Mouse (Mus musculus) spleen, adult 2 months (tissue): ENCODE measurements around the gene Adcy2. TPM values are rescaled to one million over a fixed set of nuclear protein-coding genes. Genes with fewer than 3 reads are reported as not detected.

Experiments used
- DNase-seq, 2 experiments: peaks; one replicate each; pipeline versions ENCODE4 v3.0.0 to v3.0.0-alpha.2; 2012 to 2021; ENCODE audit warnings: low spot score in 2 of 2, low read depth in 1 of 2
- H3K27ac ChIP-seq: fragments of 200-500 bp; 2 replicates; pipeline ENCODE4 v1.5.1; 2012; ENCODE audit warnings: low read length, inconsistent platforms; ENCODE audit not compliant: insufficient read depth
- H3K27me3 ChIP-seq: fragments of 200-500 bp; 2 replicates; pipeline ENCODE4 v1.6.1; 2012; ENCODE audit warnings: mild to moderate bottlenecking, moderate library complexity, low read length, inconsistent platforms; ENCODE audit not compliant: control insufficient read depth, insufficient read depth
- H3K36me3 ChIP-seq: fragments of 200-500 bp; 2 replicates; pipeline ENCODE4 v1.6.1; 2012; ENCODE audit warnings: mild to moderate bottlenecking, low read length, inconsistent platforms; ENCODE audit not compliant: control insufficient read depth, insufficient read depth
- H3K4me1 ChIP-seq: fragments of 200-500 bp; 2 replicates; pipeline ENCODE4 v1.6.1; 2011; ENCODE audit warnings: inconsistent platforms; ENCODE audit not compliant: control insufficient read depth, insufficient read depth, insufficient read length
- H3K4me3 ChIP-seq: fragments of 200-500 bp; 2 replicates; pipeline ENCODE4 v1.5.1; 2011; ENCODE audit warnings: mild to moderate bottlenecking, inconsistent platforms; ENCODE audit not compliant: insufficient read depth, insufficient read length; ENCODE audit errors: extremely low read depth
- CTCF ChIP-seq: fragments of 200-500 bp; IDR thresholded peaks from 2 replicates; pipeline ENCODE4 v1.5.1; 2011; ENCODE audit warnings: mild to moderate bottlenecking, inconsistent platforms; ENCODE audit not compliant: insufficient read depth, insufficient read length, insufficient replicate concordance; ENCODE audit errors: extremely low read depth
- POLR2A ChIP-seq: fragments of 200-500 bp; IDR thresholded peaks from 2 replicates; pipeline ENCODE4 v1.6.1; 2011; ENCODE audit warnings: low read depth, low read length, inconsistent platforms
- WGBS: fragments of 180-500 bp; shearing (Covaris S2); methylation state at CpG from one replicate; pipeline ENCODE4 v1.1.7; 2018; 5-methylcytosine and 5-hydroxymethylcytosine counted together
- polyA plus RNA-seq: library from polyadenylated mRNA; depleted of rRNA; stranded (reverse); fragments of >200 nt; gene quantifications from 2 replicates; pipeline ENCODE4 v1.2.3, GENCODE M21; 2012; rRNA removed

Gene Adcy2
- polyA plus RNA-seq: 0.25 and 0.29 TPM in 2 replicates

GRCm38 (mm10) chr13:68998918-68999801, at the start of gene Adcy2:
Gene Adcy2 (minus strand): TSS chr13:68999541.
- H3K4me3 ChIP-seq: peak within 1 kb of the TSS; percentile 7; the same call in 1 of the 2 replicates
- 3% methylated on average over 104 of the region's 106 CpGs for whole genome bisulfite sequencing
- no peaks in the 10 kb centered on the region for H3K27me3 ChIP-seq
- H3K27ac ChIP-seq: no peak within 1 kb of the TSS
- H3K4me1 ChIP-seq: no peaks in the 10 kb centered on the region
- TF ChIP-seq POLR2A (no peak), CTCF (no peak)
- no peak for DNase-seq
- H3K36me3 ChIP-seq: no peaks in the 10 kb centered on the region

GRCm38 (mm10) chr13:69036991-69037597, 37.8 kb upstream of the Adcy2 start:
- no peak overlapping the region for H3K4me3 ChIP-seq
- H3K4me1 ChIP-seq: no peaks in the 10 kb centered on the region
- H3K27me3 ChIP-seq: no peaks in the 10 kb centered on the region
- H3K36me3 ChIP-seq: no peaks in the 10 kb centered on the region
- TF ChIP-seq CTCF: no peak
- no peak for TF ChIP-seq POLR2A
- DNase-seq: no peak
- 82% methylated on average over 5 of the region's 5 CpGs for WGBS
- H3K27ac ChIP-seq: no peak overlapping the region

GRCm38 (mm10) chr13:69034621-69035020, 35.3 kb upstream of the Adcy2 start:
- H3K27ac ChIP-seq: no peak overlapping the region
- H3K4me1 ChIP-seq: no peaks in the 10 kb centered on the region
- no peak for DNase-seq
- WGBS: 80% methylated on average over 1 of the region's 1 CpGs
- H3K4me3 ChIP-seq: no peak overlapping the region
- TF ChIP-seq CTCF: no peak
- TF ChIP-seq POLR2A: no peak
- H3K36me3 ChIP-seq: no peaks in the 10 kb centered on the region
- H3K27me3 ChIP-seq: no peaks in the 10 kb centered on the region

GRCm38 (mm10) chr13:69033532-69033931, 34.2 kb upstream of the Adcy2 start:
- no peak for DNase-seq
- Histone ChIP-seq H3K4me3 (no peak overlapping the region), H3K4me1 (no peaks in the 10 kb centered on the region), H3K36me3 (no peaks in the 10 kb centered on the region), H3K27ac (no peak overlapping the region), H3K27me3 (no peaks in the 10 kb centered on the region)
- 88% methylated on average over 7 of the region's 7 CpGs for WGBS
- no peak for TF ChIP-seq POLR2A
- no peak for TF ChIP-seq CTCF

GRCm38 (mm10) chr13:69029078-69029757, 29.9 kb upstream of the Adcy2 start:
- TF ChIP-seq POLR2A (no peak), CTCF (no peak)
- 76% methylated on average over 4 of the region's 4 CpGs for WGBS
- DNase-seq: no peak

GRCm38 (mm10) chr13:69024964-69025363, 25.6 kb upstream of the Adcy2 start:
- no peak for DNase-seq
- TF ChIP-seq POLR2A: no peak
- no peak for TF ChIP-seq CTCF
- Histone ChIP-seq H3K4me1 (no peaks in the 10 kb centered on the region), H3K27me3 (no peaks in the 10 kb centered on the region), H3K27ac (no peak overlapping the region), H3K36me3 (no peaks in the 10 kb centered on the region), H3K4me3 (no peak overlapping the region)
- WGBS: 50% methylated on average over 2 of the region's 2 CpGs

More at GRCm38 (mm10) chr13:69029078-69029757, 29.9 kb upstream of the Adcy2 start:
- Histone ChIP-seq H3K27ac (no peak overlapping the region), H3K36me3 (no peaks in the 10 kb centered on the region), H3K27me3 (no peaks in the 10 kb centered on the region), H3K4me3 (no peak overlapping the region), H3K4me1 (no peaks in the 10 kb centered on the region)
